Comparison of ENCODE assay signal across 11 mouse cellular contexts in genomic region chr13:78445891-78446725, GRCm38 (mm10).
A peak's percentile ranks its signal among the peaks of the same experiment; 100 is the strongest.
DNase-seq lines count a peak whose midpoint lies in the region; ATAC-seq lines count a peak whose summit lies in the region.
"Had no signal": no experiment of that assay in that cellular context is flagged by ENCODE, and none has a peak within 500 bp of the region (broad histone marks: within the 10 kb centered on the region; RNA-seq: fewer than 3 reads in every experiment).

No protein-coding gene starts in this region.

- peak; percentile 73 for DNase-seq in embryo, embryonic 10 days (ENCODE audit: low spot score)
- DNase-seq in embryonic facial prominence, embryonic 11.5 days (ENCODE audit: low spot score) = peak; percentile 44
- no peak for DNase-seq in ovary, postnatal 14 days (ENCODE audit: low spot score)
- DNase-seq in spleen, postnatal 14 days (ENCODE audit: low spot score in 2 of 2) = no peak
- DNase-seq in thymus, postnatal 0 days (ENCODE audit: low spot score) = no peak
- no peak for DNase-seq in cerebellum, adult 9-11 months
- DNase-seq: adrenal gland, adult 8-10 months; cerebellum, adult 18-20 months; heart, postnatal 10 days had no signal

- no peak overlapping the region for H3K9ac ChIP-seq in embryonic facial prominence, embryonic 11.5 days (replicated peaks; ENCODE audit: low read length)
- H3K9ac ChIP-seq in hindbrain, embryonic 12.5 days = no peak overlapping the region
- H3K9ac ChIP-seq in midbrain, embryonic 13.5 days (replicated peaks) = peak overlapping the region; percentile 51

- no peaks in the 10 kb centered on the region for H3K4me1 ChIP-seq in embryonic facial prominence, embryonic 11.5 days (ENCODE audit: control insufficient read depth, insufficient read depth, low read length)
- peaks cover 17% of the 10 kb centered on the region for H3K4me1 ChIP-seq in hindbrain, embryonic 12.5 days
- H3K4me1 ChIP-seq in midbrain, embryonic 13.5 days (replicated peaks) = peaks cover 32% of the 10 kb centered on the region

- H3K27me3 ChIP-seq in embryonic facial prominence, embryonic 11.5 days (ENCODE audit: control insufficient read depth, insufficient read depth, low read length) = no peaks in the 10 kb centered on the region
- H3K27me3 ChIP-seq in hindbrain, embryonic 12.5 days = no peaks in the 10 kb centered on the region
- H3K27me3 ChIP-seq in midbrain, embryonic 13.5 days = no peaks in the 10 kb centered on the region

- no peaks in the 10 kb centered on the region for H3K36me3 ChIP-seq in embryonic facial prominence, embryonic 11.5 days (replicated peaks; ENCODE audit: control insufficient read depth, insufficient read depth, low read depth, low read length)
- H3K36me3 ChIP-seq in hindbrain, embryonic 12.5 days = no peaks in the 10 kb centered on the region
- no peaks in the 10 kb centered on the region for H3K36me3 ChIP-seq in midbrain, embryonic 13.5 days

- 47% methylated on average over 14 of the region's 14 CpGs for WGBS in embryonic facial prominence, embryonic 11.5 days
- 31% methylated on average over 14 of the region's 14 CpGs for WGBS in hindbrain, embryonic 12.5 days
- WGBS in midbrain, embryonic 13.5 days = 6% methylated on average over 14 of the region's 14 CpGs

- H3K4me3 ChIP-seq in embryonic facial prominence, embryonic 11.5 days (ENCODE audit: low read depth, low read length) = no peak overlapping the region
- H3K4me3 ChIP-seq in hindbrain, embryonic 12.5 days = no peak overlapping the region
- peak overlapping the region; percentile 23 for H3K4me3 ChIP-seq in midbrain, embryonic 13.5 days (replicated peaks)

- no peaks in the 10 kb centered on the region for H3K9me3 ChIP-seq in embryonic facial prominence, embryonic 11.5 days (replicated peaks; ENCODE audit: control insufficient read depth, low read length)
- H3K9me3 ChIP-seq in hindbrain, embryonic 12.5 days (replicated peaks) = no peaks in the 10 kb centered on the region
- no peaks in the 10 kb centered on the region for H3K9me3 ChIP-seq in midbrain, embryonic 13.5 days

- H3K4me2 ChIP-seq in embryonic facial prominence, embryonic 11.5 days (ENCODE audit: low read depth, low read length) = no peak overlapping the region; the same call in 1 of the 2 replicates
- H3K4me2 ChIP-seq in hindbrain, embryonic 12.5 days (replicated peaks) = peak overlapping the region; percentile 34
- H3K4me2 ChIP-seq in midbrain, embryonic 13.5 days (replicated peaks) = peak overlapping the region; percentile 51

- ATAC-seq in embryonic facial prominence, embryonic 11.5 days (replicated peaks; ENCODE audit: insufficient number of reproducible peaks, low FRiP score, low TSS enrichment, low read depth) = peak; percentile 96
- ATAC-seq in hindbrain, embryonic 12.5 days (ENCODE audit: low FRiP score) = peak; percentile 92
- ATAC-seq in midbrain, embryonic 13.5 days = peak; percentile 97

- no peak overlapping the region for H3K27ac ChIP-seq in embryonic facial prominence, embryonic 11.5 days (replicated peaks; ENCODE audit: low read depth, low read length)
- H3K27ac ChIP-seq in hindbrain, embryonic 12.5 days = 0 out of 2 replicates have a peak overlapping the region, but pooled peaks have one; percentile 48
- peak overlapping the region; percentile 68 for H3K27ac ChIP-seq in midbrain, embryonic 13.5 days

Comparison
In these comparisons a context has a peak if more than half of its experiments do, and no peak if none do; other contexts are left out.
1. DNase-seq: peak in embryo, embryonic 10 days (single experiment) and embryonic facial prominence, embryonic 11.5 days (single experiment); none in ovary, postnatal 14 days (single experiment), spleen, postnatal 14 days (0 of 2), thymus, postnatal 0 days (single experiment) and cerebellum, adult 9-11 months (single experiment).
2. Peak in every context shown above with its lines, with median percentiles within 50 percentile points of each other: ATAC-seq.